Mouse (Mus musculus): ENCODE measurements around the gene Gm11060. TPM values are rescaled to one million over a fixed set of nuclear protein-coding genes. Genes with fewer than 3 reads are reported as not detected.

Gene Gm11060
- polyA plus RNA-seq, 1 experiment from 2014 or later, result not detected

GRCm38 (mm10) chr2:105097294-105097953 is 5.6 kb downstream of the Gm11060 start:
- no peak overlapping the region for H3K4me2 ChIP-seq (ENCODE audit: low read length)
- H3K9ac ChIP-seq (ENCODE audit: low read depth, low read length), result no peak overlapping the region
- H3K27me3 ChIP-seq (ENCODE audit: control insufficient read depth, insufficient read depth, low read depth, low read length), result no peaks in the 10 kb centered on the region; the same call in 1 of the 2 replicates
- H3K27ac ChIP-seq (ENCODE audit: low read length), result no peak overlapping the region
- no peaks in the 10 kb centered on the region for H3K4me1 ChIP-seq (ENCODE audit: control insufficient read depth, insufficient read depth, low read length)
- H3K4me3 ChIP-seq (ENCODE audit: low read depth, low read length), result no peak overlapping the region
- 83% methylated on average over 22 of the region's 22 CpGs for WGBS
- no peaks in the 10 kb centered on the region for H3K36me3 ChIP-seq (ENCODE audit: control insufficient read depth, insufficient read depth, low read length)
- no peak for ATAC-seq
- H3K9me3 ChIP-seq (replicated peaks; ENCODE audit: control insufficient read depth, low read length, poor library complexity, severe bottlenecking), result no peaks in the 10 kb centered on the region

GRCm38 (mm10) chr2:105099410-105099809 is 7.6 kb downstream of the Gm11060 start:
- Histone ChIP-seq H3K36me3 (ENCODE audit: control insufficient read depth, insufficient read depth, low read length) (no peaks in the 10 kb centered on the region), H3K9me3 (replicated peaks; ENCODE audit: control insufficient read depth, low read length, poor library complexity, severe bottlenecking) (no peaks in the 10 kb centered on the region), H3K4me3 (ENCODE audit: low read depth, low read length) (no peak overlapping the region), H3K27ac (ENCODE audit: low read length) (no peak overlapping the region), H3K27me3 (ENCODE audit: control insufficient read depth, insufficient read depth, low read depth, low read length) (no peaks in the 10 kb centered on the region), H3K9ac (ENCODE audit: low read depth, low read length) (no peak overlapping the region), H3K4me1 (ENCODE audit: control insufficient read depth, insufficient read depth, low read length) (no peaks in the 10 kb centered on the region), H3K4me2 (ENCODE audit: low read length) (no peak overlapping the region)
- peak; percentile 25; the same call in 1 of the 2 replicates for ATAC-seq
- WGBS, result 52% methylated on average over 7 of the region's 7 CpGs

- no peak overlapping the region for H3K9ac ChIP-seq (ENCODE audit: low read depth, low read length)
- H3K27ac ChIP-seq (ENCODE audit: low read length), result no peak overlapping the region
- ATAC-seq, result no peak
- 58% methylated on average over 7 of the region's 7 CpGs for WGBS
- H3K4me3 ChIP-seq (ENCODE audit: low read depth, low read length), result no peak overlapping the region
- H3K27me3 ChIP-seq (ENCODE audit: control insufficient read depth, insufficient read depth, low read depth, low read length), result no peaks in the 10 kb centered on the region
- H3K4me1 ChIP-seq (ENCODE audit: control insufficient read depth, insufficient read depth, low read length), result no peaks in the 10 kb centered on the region
- no peaks in the 10 kb centered on the region for H3K36me3 ChIP-seq (ENCODE audit: control insufficient read depth, insufficient read depth, low read length)
- no peak overlapping the region for H3K4me2 ChIP-seq (ENCODE audit: low read length)
- no peaks in the 10 kb centered on the region for H3K9me3 ChIP-seq (replicated peaks; ENCODE audit: control insufficient read depth, low read length, poor library complexity, severe bottlenecking)
Observed at GRCm38 (mm10) chr2:105100541-105100940, 8.7 kb downstream of the Gm11060 start.

GRCm38 (mm10) chr2:105108703-105109158 is 16.9 kb downstream of the Gm11060 start:
- no peak overlapping the region for H3K4me2 ChIP-seq (ENCODE audit: low read length)
- peaks cover 11% of the 10 kb centered on the region for H3K27me3 ChIP-seq (ENCODE audit: control insufficient read depth, insufficient read depth, low read depth, low read length)
- H3K9ac ChIP-seq (ENCODE audit: low read depth, low read length), result no peak overlapping the region
- H3K4me3 ChIP-seq (ENCODE audit: low read depth, low read length), result no peak overlapping the region
- ATAC-seq, result peak; percentile 95
- H3K9me3 ChIP-seq (replicated peaks; ENCODE audit: control insufficient read depth, low read length, poor library complexity, severe bottlenecking), result no peaks in the 10 kb centered on the region
- no peak overlapping the region for H3K27ac ChIP-seq (ENCODE audit: low read length)
- H3K36me3 ChIP-seq (ENCODE audit: control insufficient read depth, insufficient read depth, low read length), result no peaks in the 10 kb centered on the region
- 5% methylated on average over 6 of the region's 6 CpGs for WGBS
- H3K4me1 ChIP-seq (ENCODE audit: control insufficient read depth, insufficient read depth, low read length), result no peaks in the 10 kb centered on the region

- no peak for ATAC-seq
- Histone ChIP-seq H3K27me3 (ENCODE audit: control insufficient read depth, insufficient read depth, low read depth, low read length) (peaks cover 42% of the 10 kb centered on the region), H3K4me3 (ENCODE audit: low read depth, low read length) (no peak overlapping the region), H3K9ac (ENCODE audit: low read depth, low read length) (no peak overlapping the region), H3K27ac (ENCODE audit: low read length) (no peak overlapping the region), H3K36me3 (ENCODE audit: control insufficient read depth, insufficient read depth, low read length) (no peaks in the 10 kb centered on the region), H3K4me2 (ENCODE audit: low read length) (no peak overlapping the region), H3K9me3 (replicated peaks; ENCODE audit: control insufficient read depth, low read length, poor library complexity, severe bottlenecking) (no peaks in the 10 kb centered on the region), H3K4me1 (ENCODE audit: control insufficient read depth, insufficient read depth, low read length) (no peaks in the 10 kb centered on the region)
- WGBS, result 8% methylated on average over 9 of the region's 9 CpGs
Observed at GRCm38 (mm10) chr2:105114074-105114473, 22.3 kb downstream of the Gm11060 start.

GRCm38 (mm10) chr2:105117669-105118068 is 25.9 kb downstream of the Gm11060 start:
- peaks cover 70% of the 10 kb centered on the region for H3K27me3 ChIP-seq (ENCODE audit: control insufficient read depth, insufficient read depth, low read depth, low read length)
- no peak overlapping the region for H3K4me3 ChIP-seq (ENCODE audit: low read depth, low read length)
- no peak overlapping the region for H3K27ac ChIP-seq (ENCODE audit: low read length)
- no peak overlapping the region for H3K4me2 ChIP-seq (ENCODE audit: low read length)
- no peak for ATAC-seq
- H3K36me3 ChIP-seq (ENCODE audit: control insufficient read depth, insufficient read depth, low read length), result no peaks in the 10 kb centered on the region
- 76% methylated on average over 8 of the region's 8 CpGs for WGBS
- H3K4me1 ChIP-seq (ENCODE audit: control insufficient read depth, insufficient read depth, low read length), result no peaks in the 10 kb centered on the region; the same call in 1 of the 2 replicates
- no peak overlapping the region for H3K9ac ChIP-seq (ENCODE audit: low read depth, low read length)
- H3K9me3 ChIP-seq (replicated peaks; ENCODE audit: control insufficient read depth, low read length, poor library complexity, severe bottlenecking), result no peaks in the 10 kb centered on the region

GRCm38 (mm10) chr2:105122216-105122615 is 30.4 kb downstream of the Gm11060 start:
- H3K27me3 ChIP-seq (ENCODE audit: control insufficient read depth, insufficient read depth, low read depth, low read length), result peaks cover 85% of the 10 kb centered on the region
- no peak overlapping the region for H3K27ac ChIP-seq (ENCODE audit: low read length)
- H3K4me3 ChIP-seq (ENCODE audit: low read depth, low read length), result no peak overlapping the region
- no peak overlapping the region for H3K9ac ChIP-seq (ENCODE audit: low read depth, low read length)
- no peak for ATAC-seq
- WGBS, result 2% methylated on average over 8 of the region's 8 CpGs
- H3K9me3 ChIP-seq (replicated peaks; ENCODE audit: control insufficient read depth, low read length, poor library complexity, severe bottlenecking), result no peaks in the 10 kb centered on the region
- H3K36me3 ChIP-seq (ENCODE audit: control insufficient read depth, insufficient read depth, low read length), result no peaks in the 10 kb centered on the region
- H3K4me1 ChIP-seq (ENCODE audit: control insufficient read depth, insufficient read depth, low read length), result peaks cover 2% of the 10 kb centered on the region; the same call in 1 of the 2 replicates
- no peak overlapping the region for H3K4me2 ChIP-seq (ENCODE audit: low read length)

- no peak; the same call in 1 of the 2 replicates for ATAC-seq
- Histone ChIP-seq H3K27ac (ENCODE audit: low read length) (no peak overlapping the region), H3K9me3 (replicated peaks; ENCODE audit: control insufficient read depth, low read length, poor library complexity, severe bottlenecking) (no peaks in the 10 kb centered on the region), H3K36me3 (ENCODE audit: control insufficient read depth, insufficient read depth, low read length) (no peaks in the 10 kb centered on the region), H3K4me3 (ENCODE audit: low read depth, low read length) (no peak overlapping the region), H3K9ac (ENCODE audit: low read depth, low read length) (no peak overlapping the region), H3K4me2 (ENCODE audit: low read length) (no peak overlapping the region), H3K4me1 (ENCODE audit: control insufficient read depth, insufficient read depth, low read length) (peaks cover 2% of the 10 kb centered on the region; the same call in 1 of the 2 replicates), H3K27me3 (ENCODE audit: control insufficient read depth, insufficient read depth, low read depth, low read length) (peaks cover 82% of the 10 kb centered on the region)
- under 1% methylated on average over 27 of the region's 27 CpGs for WGBS
Observed at GRCm38 (mm10) chr2:105122886-105123285, 31.1 kb downstream of the Gm11060 start.

- no peak for ATAC-seq
- WGBS, result 2% methylated on average over 8 of the region's 8 CpGs
Observed at GRCm38 (mm10) chr2:105123431-105123830, 31.6 kb downstream of the Gm11060 start.

More at GRCm38 (mm10) chr2:105123431-105123830, 31.6 kb downstream of the Gm11060 start:
- no peak overlapping the region for H3K4me3 ChIP-seq (ENCODE audit: low read depth, low read length)
- H3K9ac ChIP-seq (ENCODE audit: low read depth, low read length), result no peak overlapping the region
- peaks cover 80% of the 10 kb centered on the region for H3K27me3 ChIP-seq (ENCODE audit: control insufficient read depth, insufficient read depth, low read depth, low read length)
- H3K9me3 ChIP-seq (replicated peaks; ENCODE audit: control insufficient read depth, low read length, poor library complexity, severe bottlenecking), result no peaks in the 10 kb centered on the region
- no peak overlapping the region for H3K27ac ChIP-seq (ENCODE audit: low read length)
- H3K4me2 ChIP-seq (ENCODE audit: low read length), result no peak overlapping the region
- H3K36me3 ChIP-seq (ENCODE audit: control insufficient read depth, insufficient read depth, low read length), result no peaks in the 10 kb centered on the region
- peaks cover 2% of the 10 kb centered on the region; the same call in 1 of the 2 replicates for H3K4me1 ChIP-seq (ENCODE audit: control insufficient read depth, insufficient read depth, low read length)
